Mouse (Mus musculus): ENCODE results near the gene Slc47a2. TPM values are rescaled to one million over a fixed set of nuclear protein-coding genes. Genes with fewer than 3 reads are reported as not detected.
A peak's percentile ranks its signal among the peaks of the same experiment; 100 is the strongest.

Slc47a2 gene
- total RNA-seq (2021) = under 1 TPM in 1 of 2 experiments, not detected in 1; 0.11 TPM
- long read RNA-seq, experiment 1, partial matches to known transcripts = 0 of 1 reads
- long read RNA-seq, experiment 1, other reads (novel, unspliced or antisense) = 1 of 1 reads
- long read RNA-seq, experiment 2, partial matches to known transcripts = 0 of 1 reads
- long read RNA-seq, experiment 2, other reads (novel, unspliced or antisense) = 1 of 1 reads

DNA sequence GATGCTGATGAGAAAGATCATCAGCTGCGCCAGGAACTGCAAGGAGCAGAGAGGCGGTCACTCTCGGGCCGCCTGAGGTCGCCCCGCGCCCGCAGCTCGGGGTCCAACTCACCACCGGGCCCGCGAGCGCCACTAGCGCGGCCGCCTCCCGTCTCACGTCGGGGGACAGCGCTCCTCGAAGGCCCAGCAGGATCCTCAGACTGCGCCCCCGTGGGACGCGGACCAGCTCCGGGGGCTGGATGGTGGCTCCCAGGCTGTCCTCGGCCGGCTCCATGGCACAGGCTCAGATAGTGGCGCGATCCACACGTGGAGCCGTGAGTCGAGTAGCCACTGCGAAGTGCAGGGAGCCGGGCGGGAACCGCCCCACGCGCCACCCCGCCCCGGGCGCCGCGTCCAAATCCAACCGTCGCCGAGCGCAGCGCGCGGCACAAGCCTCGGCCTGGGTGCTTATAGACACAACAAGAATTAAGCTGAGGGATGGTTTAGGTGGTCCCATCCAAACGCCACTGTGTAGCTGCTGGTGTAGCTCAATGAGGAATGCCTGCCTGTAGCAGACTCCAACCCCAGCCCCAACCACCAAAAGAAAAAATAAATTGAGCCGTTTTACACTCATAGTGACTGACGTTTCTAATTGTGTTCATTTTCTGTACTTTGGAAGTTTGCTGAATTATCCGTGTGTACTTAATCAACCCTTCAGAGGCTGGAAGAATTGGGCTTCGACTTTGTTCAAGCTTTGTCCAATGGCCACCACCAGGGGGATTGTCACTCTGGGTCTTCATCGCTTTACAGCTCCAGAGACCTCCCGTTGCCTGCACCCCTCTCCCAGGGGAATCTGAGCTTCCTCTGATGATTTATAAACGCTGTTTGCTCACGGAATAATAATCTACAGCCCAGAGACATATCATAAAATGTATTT lies at the start of gene Slc47a2:
Gene Slc47a2, minus strand, starts transcription at position 356 of the 916 bp plus-strand sequence.
- no peak for DNase-seq (ENCODE audit: low spot score in 2 of 2)

- no peak for DNase-seq (ENCODE audit: low spot score in 2 of 2)
Measured at GRCm38 (mm10) chr11:61388936-61389335, 46.3 kb upstream of the Slc47a2 start.

- no peak for DNase-seq (ENCODE audit: low spot score in 2 of 2)
Measured at GRCm38 (mm10) chr11:61388012-61388411, 45.4 kb upstream of the Slc47a2 start.

GRCm38 (mm10) chr11:61387233-61387632 lies 44.6 kb upstream of the Slc47a2 start:
- DNase-seq (ENCODE audit: low spot score in 2 of 2) = no peak

DNA sequence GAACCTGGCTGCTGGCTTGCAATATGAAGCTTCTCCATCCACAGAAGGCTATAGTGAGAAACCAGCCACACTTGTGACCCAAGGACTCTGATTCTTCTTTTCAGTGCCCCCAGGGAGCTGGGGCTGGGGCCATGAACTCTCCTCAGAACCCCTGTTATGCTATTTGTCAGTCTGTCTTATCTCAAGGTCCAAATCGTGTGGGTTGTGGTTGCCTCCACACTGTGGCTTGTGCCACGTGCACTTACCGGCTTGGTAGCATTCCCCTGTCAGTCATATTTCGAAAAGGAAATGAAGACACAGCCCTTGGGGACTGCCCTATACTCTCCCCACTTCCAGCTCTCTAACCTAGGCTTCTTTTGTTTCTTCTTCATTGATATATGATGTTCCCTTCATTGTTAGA lies 43.1 kb upstream of the Slc47a2 start:
- no peak for DNase-seq (ENCODE audit: low spot score in 2 of 2)

DNA sequence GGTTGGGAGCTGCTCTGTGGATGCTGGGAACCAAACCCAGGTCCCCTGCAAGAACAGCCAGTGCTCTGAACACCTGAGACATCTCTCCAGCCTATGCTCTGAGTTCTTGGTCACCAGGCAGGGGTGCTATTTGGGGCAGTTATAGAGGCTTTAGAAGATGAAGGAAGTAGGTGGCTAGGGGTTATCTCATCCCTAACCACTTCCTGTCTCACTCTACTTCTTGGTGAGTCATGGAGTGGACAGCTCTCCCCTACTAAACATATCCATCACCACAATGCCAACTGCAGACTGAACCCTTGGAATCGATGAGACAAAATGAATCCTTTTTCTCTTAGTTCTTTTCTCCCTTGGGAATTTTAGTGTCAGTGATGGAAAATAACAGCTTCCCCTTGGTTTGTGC lies 38.6 kb upstream of the Slc47a2 start:
- no peak for DNase-seq (ENCODE audit: low spot score in 2 of 2)

DNA sequence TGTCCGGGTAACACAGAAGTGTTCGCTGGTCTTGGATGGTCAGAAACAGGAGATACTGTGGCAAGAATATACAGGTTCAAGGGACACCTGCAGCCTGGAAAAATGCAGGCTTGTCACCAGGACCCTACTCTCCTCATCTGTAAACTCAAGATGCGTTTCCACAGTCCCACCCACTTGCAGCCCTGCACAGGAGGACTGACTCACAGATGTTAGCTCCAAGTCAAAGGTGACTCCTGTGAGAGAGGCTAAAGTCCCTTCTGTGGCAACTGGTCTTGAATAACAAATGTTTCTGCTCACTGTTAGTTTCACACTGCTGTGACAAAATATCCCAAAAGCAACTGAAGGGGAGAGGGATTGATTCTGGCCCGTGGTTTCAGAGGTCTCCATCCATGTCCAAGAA lies 36.0 kb upstream of the Slc47a2 start:
- DNase-seq (ENCODE audit: low spot score in 2 of 2) = no peak

DNA sequence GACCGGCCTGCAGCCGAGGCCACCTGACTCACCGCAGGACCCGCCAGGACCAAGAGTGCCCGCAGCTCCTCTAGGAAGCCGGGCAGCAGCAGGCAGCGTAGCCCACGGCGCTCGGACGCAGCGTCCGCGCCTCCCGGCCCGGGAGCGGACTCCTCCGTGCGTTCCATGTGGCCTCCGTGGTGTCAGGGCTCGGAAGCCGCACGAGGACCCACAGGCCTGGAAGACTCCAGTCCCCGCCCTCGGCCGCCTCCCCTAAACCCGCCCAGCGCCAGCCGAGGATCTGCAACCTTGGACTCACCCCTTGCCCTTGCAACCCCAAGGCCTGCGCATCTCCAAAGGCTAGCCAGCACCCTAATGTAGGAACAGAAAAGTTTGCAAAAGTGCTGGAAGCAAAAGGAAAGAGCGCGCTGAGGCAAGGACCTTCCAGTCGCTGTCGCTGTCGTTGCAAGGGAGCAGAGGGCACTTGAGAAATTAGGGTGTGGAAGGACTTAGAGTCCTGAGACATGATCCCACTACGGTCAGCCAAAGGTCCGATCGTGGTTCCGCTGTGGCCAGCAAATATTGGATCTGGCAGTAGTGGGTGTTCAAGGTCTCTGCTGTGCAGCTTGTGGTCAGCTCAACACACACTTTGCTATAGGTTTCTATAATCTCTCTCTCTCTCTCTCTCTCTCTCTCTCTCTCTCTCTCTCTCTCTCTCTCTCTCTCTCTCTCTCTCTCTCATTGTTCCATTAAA lies 35.4 kb upstream of the Slc47a2 start, which contains the start of gene Slc47a1:
Gene Slc47a1, minus strand, starts transcription at position 465 of the 733 bp plus-strand sequence.
- DNase-seq (ENCODE audit: low spot score in 2 of 2) = peak in 1 of 2 experiments; percentile 27

DNA sequence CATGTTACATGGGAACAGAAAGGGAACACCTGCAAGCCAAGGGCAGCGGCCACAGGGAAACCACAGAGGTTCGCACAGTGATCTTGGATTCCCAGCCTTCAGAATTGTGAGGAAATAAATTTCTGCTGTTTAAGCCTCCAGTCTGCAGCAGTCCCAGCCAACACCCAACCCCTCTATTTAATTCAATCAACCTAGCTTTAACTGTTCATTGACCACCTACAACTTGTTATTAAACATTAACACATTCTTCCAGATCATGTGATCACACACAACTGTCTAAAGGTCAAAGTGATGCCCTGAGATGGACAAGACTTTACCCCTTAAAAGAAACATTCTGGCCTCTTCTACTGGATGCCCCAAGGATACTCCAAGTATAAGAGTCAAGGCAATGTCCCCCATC lies 26.0 kb upstream of the Slc47a2 start:
- no peak for DNase-seq (ENCODE audit: low spot score in 2 of 2)

- no peak for DNase-seq (ENCODE audit: low spot score in 2 of 2)
Measured at GRCm38 (mm10) chr11:61366517-61367273, 24.0 kb upstream of the Slc47a2 start.

DNA sequence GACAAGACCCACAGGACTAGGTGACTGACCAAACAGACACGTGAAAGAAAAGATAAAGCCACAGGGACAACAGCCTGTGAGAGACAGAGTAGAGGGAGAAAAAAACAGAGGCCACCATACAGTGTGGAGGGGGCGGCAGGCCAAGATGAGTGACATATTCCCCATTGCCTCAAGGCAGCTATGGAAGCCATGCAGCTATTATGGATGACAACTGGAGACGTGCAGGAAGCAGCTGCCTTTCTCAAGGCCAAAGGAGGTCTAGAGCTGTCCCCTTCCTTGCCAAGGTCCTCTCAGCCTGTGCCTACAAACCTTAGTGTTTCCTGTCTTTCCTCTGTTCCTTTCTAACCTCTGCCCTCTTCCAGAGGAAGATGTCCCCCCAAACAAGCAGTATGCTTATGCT lies 23.3 kb upstream of the Slc47a2 start:
- DNase-seq (ENCODE audit: low spot score in 2 of 2) = no peak

GRCm38 (mm10) chr11:61364096-61364495 lies 21.4 kb upstream of the Slc47a2 start:
- no peak for DNase-seq (ENCODE audit: low spot score in 2 of 2)

GRCm38 (mm10) chr11:61361515-61362190 lies 19.0 kb upstream of the Slc47a2 start:
- DNase-seq (ENCODE audit: low spot score in 2 of 2) = no peak

DNA sequence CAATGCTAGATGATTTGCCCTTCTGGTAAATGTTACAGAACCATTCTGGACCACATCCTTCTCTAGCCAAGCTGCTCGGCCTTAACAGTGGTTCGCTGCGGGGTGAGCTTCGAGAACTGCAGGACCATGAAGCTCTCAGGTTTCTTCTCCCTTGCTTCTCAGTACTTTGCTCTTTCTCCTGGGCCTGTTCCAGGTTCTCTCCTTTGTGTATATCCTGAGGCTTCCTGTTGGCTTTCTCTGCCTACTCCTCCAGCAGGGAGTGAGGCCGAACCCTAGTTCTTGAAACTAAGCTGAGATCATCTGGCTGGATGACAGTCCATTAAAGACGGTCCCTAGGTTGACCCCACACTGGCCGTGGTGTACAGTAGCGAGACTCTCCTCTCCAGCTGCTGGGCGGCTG lies 13.9 kb upstream of the Slc47a2 start:
- DNase-seq (ENCODE audit: low spot score in 2 of 2) = no peak

DNA sequence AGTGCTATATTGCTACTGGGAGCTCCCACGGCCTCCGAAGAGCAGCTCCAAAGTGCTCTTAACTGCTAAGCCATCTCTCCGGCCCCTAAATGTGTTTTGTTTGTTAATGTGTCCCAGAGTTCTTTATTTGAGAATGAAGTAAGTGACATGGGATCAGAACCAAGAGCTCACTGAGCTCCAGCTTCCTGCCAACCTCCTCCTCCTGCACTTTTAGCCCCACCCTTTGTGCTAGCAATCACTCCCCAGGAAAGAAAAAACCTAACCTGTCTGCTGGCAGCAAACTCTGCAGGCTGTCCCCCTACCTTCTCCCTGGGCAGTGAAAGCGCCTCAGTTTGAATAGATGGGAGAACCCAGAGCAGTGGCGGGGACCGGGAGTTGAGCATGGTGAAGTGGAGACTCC lies 13.5 kb upstream of the Slc47a2 start:
- no peak for DNase-seq (ENCODE audit: low spot score in 2 of 2)

- no peak for DNase-seq (ENCODE audit: low spot score in 2 of 2)
Measured at GRCm38 (mm10) chr11:61355351-61355750, 12.7 kb upstream of the Slc47a2 start.

DNA sequence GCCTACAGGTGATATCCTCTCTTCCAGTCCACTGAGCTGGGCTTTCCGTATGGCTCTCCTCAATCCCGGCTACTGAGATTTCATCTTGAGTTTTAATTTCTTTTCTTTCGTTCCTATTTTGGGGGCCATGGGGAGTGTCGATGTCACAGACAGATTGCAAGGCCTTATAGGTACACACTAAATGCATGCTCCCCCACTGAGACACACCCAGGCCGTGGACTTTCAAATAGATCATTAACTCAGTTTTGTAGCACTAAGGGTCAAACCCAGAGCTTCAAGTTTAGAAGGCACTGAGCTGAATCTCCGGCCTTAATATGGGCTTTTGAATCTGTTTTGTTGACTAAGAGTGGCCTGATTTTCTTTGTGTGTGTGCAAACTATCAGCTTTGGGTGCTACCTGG lies 11.7 kb upstream of the Slc47a2 start:
- no peak for DNase-seq (ENCODE audit: low spot score in 2 of 2)

GRCm38 (mm10) chr11:61353038-61353437 lies 10.4 kb upstream of the Slc47a2 start:
- no peak for DNase-seq (ENCODE audit: low spot score in 2 of 2)

GRCm38 (mm10) chr11:61352138-61352651 lies 9.5 kb upstream of the Slc47a2 start:
- no peak for DNase-seq (ENCODE audit: low spot score in 2 of 2)

DNA sequence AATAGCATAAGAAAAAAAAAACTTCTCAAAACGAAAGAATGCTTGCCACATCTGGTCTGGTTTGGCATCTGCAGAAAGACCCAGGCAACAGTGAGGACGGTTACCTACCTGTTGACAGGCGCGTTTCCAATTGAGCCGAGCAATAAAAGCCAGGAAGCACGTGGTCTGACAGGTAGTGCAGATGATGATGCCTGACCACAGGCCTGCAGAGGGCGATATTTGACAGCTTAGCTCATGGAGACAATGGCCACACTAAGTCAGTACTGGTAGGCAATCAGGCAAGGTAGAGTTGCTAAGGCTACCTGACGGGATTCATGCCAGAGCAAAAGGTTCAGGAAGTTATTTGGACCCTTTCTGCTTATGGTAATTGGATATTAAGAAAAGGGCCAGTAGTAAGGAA lies 6.7 kb upstream of the Slc47a2 start:
- peak in 1 of 2 experiments; percentile 50 for DNase-seq (ENCODE audit: low spot score in 2 of 2)

All from adrenal gland, postnatal 4 days (tissue).